Mouse (Mus musculus) lung, embryonic 14.5 days (tissue): Measurements from ENCODE around the gene Mpl. TPM values are rescaled to one million over a fixed set of nuclear protein-coding genes. Genes with fewer than 3 reads are reported as not detected.

Experiments used
- ATAC-seq: fragments of 200-750 bp; cut with Nextera tagmentation; 2 replicates; pipeline ENCODE4 v1.8.0; 2017; ENCODE audit warnings: mild to moderate bottlenecking, moderate TSS enrichment, moderate library complexity; ENCODE audit not compliant: insufficient read depth
- DNase-seq: peaks from one replicate; pipeline ENCODE4 v3.0.0-alpha.2; 2015
- H3K27ac ChIP-seq: fragments of 300-500 bp; sonication (generic); 2 replicates; pipeline ENCODE4 v1.5.1; 2014; ENCODE audit warnings: low read depth, mild to moderate bottlenecking, moderate library complexity
- H3K27me3 ChIP-seq: fragments of 300-500 bp; sonication (generic); 2 replicates; pipeline ENCODE4 v1.6.1; 2014; ENCODE audit warnings: low read length, control low read depth; ENCODE audit not compliant: insufficient read depth
- H3K36me3 ChIP-seq: fragments of 300-500 bp; sonication (generic); 2 replicates; pipeline ENCODE4 v1.6.1; 2014; ENCODE audit warnings: control low read depth; ENCODE audit not compliant: insufficient read depth
- H3K4me1 ChIP-seq: fragments of 300-500 bp; sonication (generic); 2 replicates; pipeline ENCODE4 v1.6.1; 2014; ENCODE audit warnings: antibody characterized with exemption, control low read depth; ENCODE audit not compliant: insufficient read depth
- H3K4me2 ChIP-seq: fragments of 300-500 bp; sonication (generic); 2 replicates; pipeline ENCODE4 v1.6.1; 2014; ENCODE audit warnings: mild to moderate bottlenecking
- H3K4me3 ChIP-seq: fragments of 300-500 bp; sonication (generic); 2 replicates; pipeline ENCODE4 v1.5.1; 2014; ENCODE audit warnings: low read depth, low read length
- H3K9ac ChIP-seq: fragments of 300-500 bp; sonication (generic); 2 replicates; pipeline ENCODE4 v1.6.1; 2014
- H3K9me3 ChIP-seq: fragments of 300-500 bp; sonication (generic); 2 replicates; pipeline ENCODE4 v1.6.1; 2016; ENCODE audit warnings: low read depth, low read length, control low read depth
- CTCF ChIP-seq: IDR thresholded peaks from 2 replicates; pipeline ENCODE4 v1.5.1; 2016; ENCODE audit warnings: antibody characterized with exemption, low read depth
- WGBS: fragments of 180-500 bp; shearing (Covaris S2); extraction: QIAGEN DNeasy Blood & Tissue Kit; methylation state at CpG from one replicate; pipeline ENCODE4 v1.1.7; 2014; 5-methylcytosine and 5-hydroxymethylcytosine counted together
- polyA plus RNA-seq: library from polyadenylated mRNA; unstranded; fragments of >200 nt; fragmentation: Nextera tagmentation; extraction: Ambion mirVana; gene quantifications from 2 replicates; pipeline ENCODE4 v1.2.1, GENCODE M21; 2014

The Mpl gene
- polyA plus RNA-seq, 1 experiment from 2014 or later = 1.8 TPM

- DNase-seq = no peak
- Histone ChIP-seq H3K27ac (no peak overlapping the region), H3K9ac (no peak overlapping the region), H3K4me2 (no peak overlapping the region), H3K36me3 (peaks cover 70% of the 10 kb centered on the region), H3K27me3 (no peaks in the 10 kb centered on the region), H3K4me1 (peaks cover 5% of the 10 kb centered on the region; the same call in 1 of the 2 replicates), H3K4me3 (no peak overlapping the region), H3K9me3 (no peaks in the 10 kb centered on the region)
- TF ChIP-seq CTCF = no peak
- ATAC-seq = no peak
- 86% methylated on average over 5 of the region's 5 CpGs for WGBS
These were observed 43.8 kb downstream of the Mpl start for GRCm38 (mm10) chr4:118413553-118413952.

- Histone ChIP-seq H3K9ac (no peak overlapping the region), H3K9me3 (no peaks in the 10 kb centered on the region), H3K36me3 (peaks cover 51% of the 10 kb centered on the region), H3K4me1 (peaks cover 5% of the 10 kb centered on the region; the same call in 1 of the 2 replicates), H3K4me2 (no peak overlapping the region), H3K4me3 (no peak overlapping the region), H3K27me3 (no peaks in the 10 kb centered on the region), H3K27ac (no peak overlapping the region)
- DNase-seq = no peak
- 90% methylated on average over 5 of the region's 5 CpGs for WGBS
- TF ChIP-seq CTCF = no peak
- ATAC-seq = no peak
These were observed 46.4 kb downstream of the Mpl start for GRCm38 (mm10) chr4:118410871-118411270.

- peak within 1 kb of the TSS; percentile 92 for H3K4me3 ChIP-seq
- peaks cover 5% of the 10 kb centered on the region; the same call in 1 of the 2 replicates for H3K4me1 ChIP-seq
- peak; percentile 96 for DNase-seq
- peak within 1 kb of the TSS; percentile 60 for H3K27ac ChIP-seq
- peak; percentile 96 for ATAC-seq
- under 1% methylated on average over 53 of the region's 53 CpGs for WGBS
- no peaks in the 10 kb centered on the region for H3K27me3 ChIP-seq
- no peaks in the 10 kb centered on the region for H3K9me3 ChIP-seq
- TF ChIP-seq CTCF = no peak
- H3K9ac ChIP-seq = peak within 1 kb of the TSS; percentile 86
- H3K4me2 ChIP-seq = peak within 1 kb of the TSS; percentile 88
- H3K36me3 ChIP-seq = peaks cover 44% of the 10 kb centered on the region
These were observed 48.0 kb downstream of the Mpl start, which contains the start of the genes Szt2 and Med8 for GRCm38 (mm10) chr4:118409142-118409900. Gene Szt2 (minus strand): TSS chr4:118409273. Gene Med8 (plus strand): TSS chr4:118409337.

- TF ChIP-seq CTCF = no peak
- WGBS = 91% methylated on average over 12 of the region's 12 CpGs
- no peaks in the 10 kb centered on the region for H3K9me3 ChIP-seq
- H3K27me3 ChIP-seq = no peaks in the 10 kb centered on the region
- no peak overlapping the region for H3K27ac ChIP-seq
- no peak overlapping the region for H3K9ac ChIP-seq
- no peak for DNase-seq
- H3K4me3 ChIP-seq = no peak overlapping the region
- no peaks in the 10 kb centered on the region for H3K4me1 ChIP-seq
- no peak overlapping the region for H3K4me2 ChIP-seq
- H3K36me3 ChIP-seq = peaks cover 65% of the 10 kb centered on the region
- no peak for ATAC-seq
These were observed 54.6 kb downstream of the Mpl start for GRCm38 (mm10) chr4:118402701-118403100.

- Histone ChIP-seq H3K27me3 (no peaks in the 10 kb centered on the region), H3K9me3 (no peaks in the 10 kb centered on the region), H3K4me2 (no peak overlapping the region), H3K27ac (no peak overlapping the region), H3K4me3 (no peak overlapping the region), H3K9ac (no peak overlapping the region), H3K36me3 (peaks cover 73% of the 10 kb centered on the region), H3K4me1 (no peaks in the 10 kb centered on the region)
- DNase-seq (no peak), ATAC-seq (no peak)
- 83% methylated on average over 5 of the region's 5 CpGs for WGBS
- TF ChIP-seq CTCF = no peak
These were observed 55.4 kb downstream of the Mpl start for GRCm38 (mm10) chr4:118401918-118402317.

- no peaks in the 10 kb centered on the region for H3K9me3 ChIP-seq
- no peak for TF ChIP-seq CTCF
- H3K27me3 ChIP-seq = no peaks in the 10 kb centered on the region
- H3K4me2 ChIP-seq = no peak overlapping the region
- H3K36me3 ChIP-seq = peaks cover 78% of the 10 kb centered on the region
- no peak overlapping the region for H3K27ac ChIP-seq
- no peak overlapping the region for H3K4me3 ChIP-seq
- no peak for ATAC-seq
- DNase-seq = no peak
- no peaks in the 10 kb centered on the region for H3K4me1 ChIP-seq
- 89% methylated on average over 3 of the region's 3 CpGs for WGBS
- no peak overlapping the region for H3K9ac ChIP-seq
These were observed 55.9 kb downstream of the Mpl start for GRCm38 (mm10) chr4:118401421-118401820.

- peaks cover 79% of the 10 kb centered on the region for H3K36me3 ChIP-seq
- no peaks in the 10 kb centered on the region for H3K27me3 ChIP-seq
- H3K9ac ChIP-seq = no peak overlapping the region
- H3K9me3 ChIP-seq = no peaks in the 10 kb centered on the region
- H3K27ac ChIP-seq = no peak overlapping the region
- no peak for DNase-seq
- no peak for ATAC-seq
- no peak for TF ChIP-seq CTCF
- no peaks in the 10 kb centered on the region for H3K4me1 ChIP-seq
- no peak overlapping the region for H3K4me3 ChIP-seq
- WGBS = 85% methylated on average over 6 of the region's 6 CpGs
- no peak overlapping the region for H3K4me2 ChIP-seq
These were observed 58.9 kb downstream of the Mpl start for GRCm38 (mm10) chr4:118398400-118398799.
